Mouse (Mus musculus) 416B (cell line): ENCODE measurements at regions not wholly inside any gene's neighbourhood (a gene's known extent, or its start where the extent isn't known, plus 50 kb on each side); places are given as distances from the start of the nearest gene placed in this dataset.

Source experiments
- DNase-seq: peaks from one replicate; pipeline ENCODE4 v3.0.0; 2011; ENCODE audit warnings: low read depth

GRCm38 (mm10) chr13:4662336-4663101 lies 53.5 kb upstream of the Akr1e1 start:
- peak; percentile 80 for DNase-seq
